Mouse (Mus musculus): Measurements from ENCODE around the gene Fcgr4. TPM values are rescaled to one million over a fixed set of nuclear protein-coding genes. Genes with fewer than 3 reads are reported as not detected.

Gene Fcgr4
- polyA plus RNA-seq, 1 experiment from 2014 or later: 1.5 TPM

DNA sequence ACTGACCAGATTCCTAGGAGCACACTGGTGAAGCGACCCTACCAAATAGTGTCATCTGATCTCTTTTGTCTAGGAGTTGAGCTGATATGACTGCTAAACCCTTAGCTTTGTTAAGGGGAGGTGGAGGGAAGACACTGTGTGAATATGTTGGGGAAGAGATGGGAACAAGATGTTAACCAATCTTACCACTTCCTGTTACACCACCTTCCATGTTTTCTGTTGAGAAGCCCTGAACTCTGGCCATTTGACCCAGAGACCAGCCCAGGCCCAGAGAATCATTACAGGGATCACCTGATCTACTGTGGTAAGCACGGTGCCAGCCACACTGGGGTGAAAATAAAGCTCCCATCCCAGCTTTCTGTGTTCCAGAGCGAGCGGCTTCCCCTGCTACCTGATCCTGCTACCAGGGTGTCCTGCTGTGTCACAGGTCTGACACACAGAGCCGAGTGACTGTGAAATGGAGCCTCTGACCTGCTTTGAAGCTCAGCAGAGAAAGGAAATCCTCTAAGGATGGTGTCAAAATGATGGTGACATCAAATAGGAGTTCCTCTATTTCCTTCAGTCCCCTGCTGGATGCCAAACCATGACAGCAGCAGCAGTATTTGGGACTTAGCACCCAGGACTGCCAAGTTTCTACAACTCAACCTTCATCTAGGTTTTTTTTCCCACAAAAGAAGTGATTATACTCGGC lies 1.1 kb upstream of the Fcgr4 start:
- ATAC-seq (replicated peaks; ENCODE audit: low FRiP score): no peak

GRCm38 (mm10) chr1:171019311-171019950 lies 711 bp downstream of the Fcgr4 start:
- Histone ChIP-seq H3K4me1 (replicated peaks; ENCODE audit: control insufficient read depth, insufficient read depth, low read length) (no peaks in the 10 kb centered on the region; the same call in 1 of the 2 replicates), H3K4me3 (ENCODE audit: low read depth, low read length) (no peak overlapping the region), H3K27me3 (replicated peaks; ENCODE audit: control insufficient read depth, insufficient read depth, low read length) (no peaks in the 10 kb centered on the region), H3K36me3 (ENCODE audit: control insufficient read depth, insufficient read depth, low read length) (no peaks in the 10 kb centered on the region), H3K9ac (ENCODE audit: low read depth, low read length) (no peak overlapping the region), H3K27ac (ENCODE audit: low read depth, low read length) (no peak overlapping the region), H3K4me2 (no peak overlapping the region), H3K9me3 (ENCODE audit: control insufficient read depth, low read length) (no peaks in the 10 kb centered on the region)
- no peak for ATAC-seq (replicated peaks; ENCODE audit: low FRiP score)
- no peak for DNase-seq (ENCODE audit: low spot score)
- 63% methylated on average over 7 of the region's 7 CpGs for WGBS

More for the DNA sequence above, 1.1 kb upstream of the Fcgr4 start:
- H3K4me3 ChIP-seq (ENCODE audit: low read depth, low read length): no peak overlapping the region
- no peak overlapping the region for H3K4me2 ChIP-seq
- no peaks in the 10 kb centered on the region for H3K27me3 ChIP-seq (replicated peaks; ENCODE audit: control insufficient read depth, insufficient read depth, low read length)
- no peaks in the 10 kb centered on the region for H3K9me3 ChIP-seq (ENCODE audit: control insufficient read depth, low read length)
- H3K9ac ChIP-seq (ENCODE audit: low read depth, low read length): no peak overlapping the region
- 44% methylated on average over 6 of the region's 6 CpGs for WGBS
- H3K4me1 ChIP-seq (replicated peaks; ENCODE audit: control insufficient read depth, insufficient read depth, low read length): no peaks in the 10 kb centered on the region; the same call in 1 of the 2 replicates
- H3K27ac ChIP-seq (ENCODE audit: low read depth, low read length): no peak overlapping the region
- H3K36me3 ChIP-seq (ENCODE audit: control insufficient read depth, insufficient read depth, low read length): no peaks in the 10 kb centered on the region
- DNase-seq (ENCODE audit: low spot score): no peak

DNA sequence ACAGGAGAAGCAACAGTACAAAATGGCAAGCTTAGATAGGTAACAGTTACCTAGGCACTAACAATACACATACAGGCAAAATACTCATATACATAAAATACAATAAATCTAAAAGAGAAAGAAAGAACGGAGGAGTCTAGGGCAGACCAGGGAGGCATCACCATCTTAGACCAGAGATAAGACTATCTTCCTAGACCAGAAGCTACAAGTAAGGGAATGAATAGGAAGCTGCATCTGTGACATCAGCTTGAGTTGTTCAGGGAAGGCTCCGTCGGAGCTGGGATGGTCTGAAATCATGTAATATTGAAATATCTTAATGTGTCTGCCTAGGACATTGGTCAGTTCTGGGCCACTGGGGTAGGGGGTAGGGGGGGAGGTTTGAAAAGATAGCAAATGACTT lies 13.0 kb downstream of the Fcgr4 start:
- Histone ChIP-seq H3K4me1 (replicated peaks; ENCODE audit: control insufficient read depth, insufficient read depth, low read length) (peaks cover 20% of the 10 kb centered on the region), H3K27me3 (replicated peaks; ENCODE audit: control insufficient read depth, insufficient read depth, low read length) (peaks cover 6% of the 10 kb centered on the region), H3K36me3 (ENCODE audit: control insufficient read depth, insufficient read depth, low read length) (no peaks in the 10 kb centered on the region), H3K4me3 (ENCODE audit: low read depth, low read length) (no peak overlapping the region), H3K9ac (ENCODE audit: low read depth, low read length) (no peak overlapping the region), H3K27ac (ENCODE audit: low read depth, low read length) (no peak overlapping the region), H3K9me3 (ENCODE audit: control insufficient read depth, low read length) (no peaks in the 10 kb centered on the region), H3K4me2 (peak overlapping the region; percentile 12; the same call in 1 of the 2 replicates)
- peak; percentile 61 for ATAC-seq (replicated peaks; ENCODE audit: low FRiP score)
- no peak for DNase-seq (ENCODE audit: low spot score)
- WGBS: 49% methylated on average over 3 of the region's 3 CpGs

GRCm38 (mm10) chr1:171032691-171033090 lies 14.0 kb downstream of the Fcgr4 start:
- peaks cover 20% of the 10 kb centered on the region for H3K4me1 ChIP-seq (replicated peaks; ENCODE audit: control insufficient read depth, insufficient read depth, low read length)
- 9% methylated on average over 10 of the region's 10 CpGs for WGBS
- no peak overlapping the region for H3K27ac ChIP-seq (ENCODE audit: low read depth, low read length)
- peak overlapping the region; percentile 39 for H3K9ac ChIP-seq (ENCODE audit: low read depth, low read length)
- H3K36me3 ChIP-seq (ENCODE audit: control insufficient read depth, insufficient read depth, low read length): no peaks in the 10 kb centered on the region
- ATAC-seq (replicated peaks; ENCODE audit: low FRiP score) (no peak), DNase-seq (ENCODE audit: low spot score) (no peak)
- no peaks in the 10 kb centered on the region for H3K9me3 ChIP-seq (ENCODE audit: control insufficient read depth, low read length)
- H3K4me2 ChIP-seq: peak overlapping the region; percentile 99
- peak overlapping the region; percentile 67 for H3K4me3 ChIP-seq (ENCODE audit: low read depth, low read length)
- peaks cover 6% of the 10 kb centered on the region for H3K27me3 ChIP-seq (replicated peaks; ENCODE audit: control insufficient read depth, insufficient read depth, low read length)

GRCm38 (mm10) chr1:171033196-171033595 lies 14.5 kb downstream of the Fcgr4 start:
- no peaks in the 10 kb centered on the region for H3K36me3 ChIP-seq (ENCODE audit: control insufficient read depth, insufficient read depth, low read length)
- ATAC-seq (replicated peaks; ENCODE audit: low FRiP score) (no peak), DNase-seq (ENCODE audit: low spot score) (peak; percentile 59)
- peaks cover 20% of the 10 kb centered on the region for H3K4me1 ChIP-seq (replicated peaks; ENCODE audit: control insufficient read depth, insufficient read depth, low read length)
- H3K27ac ChIP-seq (ENCODE audit: low read depth, low read length): no peak overlapping the region
- peak overlapping the region; percentile 39 for H3K9ac ChIP-seq (ENCODE audit: low read depth, low read length)
- WGBS: under 1% methylated on average over 16 of the region's 16 CpGs
- H3K27me3 ChIP-seq (replicated peaks; ENCODE audit: control insufficient read depth, insufficient read depth, low read length): peaks cover 6% of the 10 kb centered on the region
- H3K4me3 ChIP-seq (ENCODE audit: low read depth, low read length): peak overlapping the region; percentile 67
- peak overlapping the region; percentile 99 for H3K4me2 ChIP-seq
- no peaks in the 10 kb centered on the region for H3K9me3 ChIP-seq (ENCODE audit: control insufficient read depth, low read length)

GRCm38 (mm10) chr1:171033756-171034155 lies 15.0 kb downstream of the Fcgr4 start:
- Histone ChIP-seq H3K4me3 (ENCODE audit: low read depth, low read length) (peak overlapping the region; percentile 67), H3K27ac (ENCODE audit: low read depth, low read length) (no peak overlapping the region), H3K9ac (ENCODE audit: low read depth, low read length) (peak overlapping the region; percentile 39), H3K4me2 (peak overlapping the region; percentile 99), H3K4me1 (replicated peaks; ENCODE audit: control insufficient read depth, insufficient read depth, low read length) (peaks cover 20% of the 10 kb centered on the region), H3K9me3 (ENCODE audit: control insufficient read depth, low read length) (no peaks in the 10 kb centered on the region), H3K36me3 (ENCODE audit: control insufficient read depth, insufficient read depth, low read length) (no peaks in the 10 kb centered on the region), H3K27me3 (replicated peaks; ENCODE audit: control insufficient read depth, insufficient read depth, low read length) (peaks cover 6% of the 10 kb centered on the region)
- DNase-seq (ENCODE audit: low spot score): peak; percentile 90
- 0% methylated on average over 20 of the region's 20 CpGs for WGBS
- peak; percentile 77 for ATAC-seq (replicated peaks; ENCODE audit: low FRiP score)

DNA sequence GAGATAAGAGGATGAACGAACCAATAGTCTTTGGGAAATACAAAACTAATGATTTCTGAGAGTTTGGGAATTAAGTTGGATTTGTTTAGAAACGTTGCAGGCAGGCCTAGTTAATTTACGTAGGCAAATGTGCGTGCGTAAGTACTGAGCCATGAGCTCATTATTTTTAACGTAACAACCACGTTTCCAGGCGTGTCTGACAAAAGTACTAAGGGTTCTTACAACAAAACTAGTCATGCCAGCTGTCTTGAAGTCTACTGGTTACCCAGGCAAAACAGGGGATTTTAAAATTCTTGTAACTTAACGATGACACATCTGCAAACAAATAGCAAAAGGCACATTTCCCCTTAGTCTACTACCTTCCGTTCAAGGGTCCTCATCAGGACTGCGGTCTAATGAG lies 15.5 kb downstream of the Fcgr4 start:
- peaks cover 6% of the 10 kb centered on the region for H3K27me3 ChIP-seq (replicated peaks; ENCODE audit: control insufficient read depth, insufficient read depth, low read length)
- no peak overlapping the region for H3K27ac ChIP-seq (ENCODE audit: low read depth, low read length)
- H3K4me3 ChIP-seq (ENCODE audit: low read depth, low read length): peak overlapping the region; percentile 67
- H3K9me3 ChIP-seq (ENCODE audit: control insufficient read depth, low read length): no peaks in the 10 kb centered on the region
- no peaks in the 10 kb centered on the region for H3K36me3 ChIP-seq (ENCODE audit: control insufficient read depth, insufficient read depth, low read length)
- peak overlapping the region; percentile 17; the same call in 1 of the 2 replicates for H3K9ac ChIP-seq (ENCODE audit: low read depth, low read length)
- ATAC-seq (replicated peaks; ENCODE audit: low FRiP score): no peak
- DNase-seq (ENCODE audit: low spot score): no peak
- H3K4me1 ChIP-seq (replicated peaks; ENCODE audit: control insufficient read depth, insufficient read depth, low read length): peaks cover 20% of the 10 kb centered on the region
- 6% methylated on average over 11 of the region's 11 CpGs for WGBS
- peak overlapping the region; percentile 99 for H3K4me2 ChIP-seq

GRCm38 (mm10) chr1:171035611-171036010 lies 16.9 kb downstream of the Fcgr4 start:
- DNase-seq (ENCODE audit: low spot score): no peak
- Histone ChIP-seq H3K9ac (ENCODE audit: low read depth, low read length) (no peak overlapping the region), H3K27ac (ENCODE audit: low read depth, low read length) (no peak overlapping the region), H3K9me3 (ENCODE audit: control insufficient read depth, low read length) (no peaks in the 10 kb centered on the region), H3K36me3 (ENCODE audit: control insufficient read depth, insufficient read depth, low read length) (no peaks in the 10 kb centered on the region), H3K4me1 (replicated peaks; ENCODE audit: control insufficient read depth, insufficient read depth, low read length) (peaks cover 20% of the 10 kb centered on the region), H3K4me2 (peak overlapping the region; percentile 87), H3K4me3 (ENCODE audit: low read depth, low read length) (peak overlapping the region; percentile 20), H3K27me3 (replicated peaks; ENCODE audit: control insufficient read depth, insufficient read depth, low read length) (peaks cover 6% of the 10 kb centered on the region)
- ATAC-seq (replicated peaks; ENCODE audit: low FRiP score): no peak
- WGBS: 52% methylated on average over 11 of the region's 11 CpGs

Data from liver, embryonic 11.5 days (tissue).